Mouse (Mus musculus): ENCODE results near the gene Acyp2. TPM values are rescaled to one million over a fixed set of nuclear protein-coding genes. Genes with fewer than 3 reads are reported as not detected.

Gene Acyp2
- polyA plus RNA-seq, 1 experiment from 2014 or later, result 16.7 TPM

DNA sequence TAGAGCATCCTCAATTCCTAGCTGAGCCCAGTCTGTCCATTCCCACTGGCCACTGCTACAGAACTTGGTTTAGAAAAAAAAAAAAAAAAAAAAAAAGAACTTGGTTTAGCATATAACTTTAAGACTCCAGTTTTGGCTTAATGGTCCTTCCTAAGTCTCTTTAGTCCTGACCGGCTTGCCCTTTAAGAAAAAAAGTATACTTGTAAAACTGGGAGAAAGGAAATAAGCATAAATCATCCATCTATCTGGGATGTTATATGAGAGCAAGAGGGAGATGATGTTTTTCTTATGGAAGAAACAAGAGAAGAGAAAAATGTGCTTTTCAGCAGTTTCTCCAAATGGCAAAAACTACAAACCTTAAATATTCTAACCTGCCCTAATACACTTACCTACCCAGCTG is 89.2 kb downstream of the Acyp2 start:
- H3K4me1 ChIP-seq (ENCODE audit: control insufficient read depth, insufficient read depth, low read length), result no peaks in the 10 kb centered on the region
- H3K36me3 ChIP-seq (ENCODE audit: control insufficient read depth, insufficient read depth, low read length), result no peaks in the 10 kb centered on the region
- ATAC-seq (ENCODE audit: low read depth) (no peak), DNase-seq (ENCODE audit: low spot score) (no peak)
- H3K4me2 ChIP-seq (ENCODE audit: low read depth, low read length), result no peak overlapping the region
- no peaks in the 10 kb centered on the region for H3K27me3 ChIP-seq (replicated peaks; ENCODE audit: control insufficient read depth, insufficient read depth, low read length)
- no peak overlapping the region for H3K4me3 ChIP-seq (ENCODE audit: low read depth, low read length)
- H3K9ac ChIP-seq (ENCODE audit: low read depth, low read length), result no peak overlapping the region
- H3K9me3 ChIP-seq (ENCODE audit: control insufficient read depth, low read length), result no peaks in the 10 kb centered on the region
- 83% methylated on average over 1 of the region's 1 CpGs for WGBS
- no peak overlapping the region for H3K27ac ChIP-seq (replicated peaks; ENCODE audit: low read depth, low read length)

DNA sequence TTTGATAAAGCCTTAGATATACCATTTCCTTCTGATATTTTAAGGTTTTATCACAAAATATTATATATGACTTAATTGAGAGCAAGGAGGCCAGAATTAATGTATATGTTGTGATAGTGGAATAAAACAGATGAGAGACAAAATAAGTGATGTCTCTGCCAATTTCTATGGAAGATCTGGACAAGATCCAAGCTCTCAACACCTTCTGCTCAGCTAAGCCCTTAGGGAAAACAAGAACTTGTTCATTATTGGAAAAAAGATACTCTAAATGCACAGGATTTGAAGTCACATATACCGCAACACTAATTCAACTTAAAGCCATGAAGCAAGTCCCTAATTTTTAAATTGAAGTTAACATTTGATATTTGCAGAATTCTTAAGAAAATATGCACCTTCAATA is 96.0 kb downstream of the Acyp2 start:
- H3K4me1 ChIP-seq (ENCODE audit: control insufficient read depth, insufficient read depth, low read length), result no peaks in the 10 kb centered on the region
- H3K27me3 ChIP-seq (replicated peaks; ENCODE audit: control insufficient read depth, insufficient read depth, low read length), result no peaks in the 10 kb centered on the region
- H3K9ac ChIP-seq (ENCODE audit: low read depth, low read length), result no peak overlapping the region
- 92% methylated on average over 1 of the region's 1 CpGs for WGBS
- no peak overlapping the region for H3K4me3 ChIP-seq (ENCODE audit: low read depth, low read length)
- no peaks in the 10 kb centered on the region for H3K36me3 ChIP-seq (ENCODE audit: control insufficient read depth, insufficient read depth, low read length)
- no peak overlapping the region for H3K27ac ChIP-seq (replicated peaks; ENCODE audit: low read depth, low read length)
- H3K4me2 ChIP-seq (ENCODE audit: low read depth, low read length), result no peak overlapping the region
- no peaks in the 10 kb centered on the region for H3K9me3 ChIP-seq (ENCODE audit: control insufficient read depth, low read length)
- DNase-seq (ENCODE audit: low spot score) (no peak), ATAC-seq (ENCODE audit: low read depth) (no peak)

DNA sequence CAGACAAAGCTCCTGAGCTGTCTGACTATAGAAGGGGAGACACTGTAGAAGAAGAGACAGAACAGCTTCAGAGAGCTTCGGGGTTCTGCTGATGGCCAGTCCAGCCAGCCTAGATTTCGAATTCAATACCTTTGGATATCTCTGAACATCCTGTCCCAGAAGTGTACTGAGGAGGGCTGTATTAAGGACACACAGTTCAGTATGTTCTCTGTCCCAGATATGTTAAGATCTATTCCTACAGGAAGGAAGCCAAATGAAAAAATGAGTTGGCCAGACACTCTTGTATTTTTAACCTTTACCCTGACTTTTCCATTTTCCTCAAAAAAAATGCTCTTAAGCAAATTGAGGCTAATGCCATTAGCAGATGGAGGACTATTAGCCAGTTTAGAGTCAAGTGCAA is 132.3 kb downstream of the Acyp2 start:
- H3K4me1 ChIP-seq (ENCODE audit: control insufficient read depth, insufficient read depth, low read length), result no peaks in the 10 kb centered on the region
- no peak for DNase-seq (ENCODE audit: low spot score)
- no peaks in the 10 kb centered on the region for H3K36me3 ChIP-seq (ENCODE audit: control insufficient read depth, insufficient read depth, low read length)
- H3K27me3 ChIP-seq (replicated peaks; ENCODE audit: control insufficient read depth, insufficient read depth, low read length), result no peaks in the 10 kb centered on the region
- ATAC-seq (ENCODE audit: low read depth), result no peak
- no peak overlapping the region for H3K9ac ChIP-seq (ENCODE audit: low read depth, low read length)
- H3K4me2 ChIP-seq (ENCODE audit: low read depth, low read length), result no peak overlapping the region
- no peaks in the 10 kb centered on the region for H3K9me3 ChIP-seq (ENCODE audit: control insufficient read depth, low read length)
- H3K27ac ChIP-seq (replicated peaks; ENCODE audit: low read depth, low read length), result no peak overlapping the region
- H3K4me3 ChIP-seq (ENCODE audit: low read depth, low read length), result no peak overlapping the region
- 91% methylated on average over 2 of the region's 2 CpGs for WGBS

DNA sequence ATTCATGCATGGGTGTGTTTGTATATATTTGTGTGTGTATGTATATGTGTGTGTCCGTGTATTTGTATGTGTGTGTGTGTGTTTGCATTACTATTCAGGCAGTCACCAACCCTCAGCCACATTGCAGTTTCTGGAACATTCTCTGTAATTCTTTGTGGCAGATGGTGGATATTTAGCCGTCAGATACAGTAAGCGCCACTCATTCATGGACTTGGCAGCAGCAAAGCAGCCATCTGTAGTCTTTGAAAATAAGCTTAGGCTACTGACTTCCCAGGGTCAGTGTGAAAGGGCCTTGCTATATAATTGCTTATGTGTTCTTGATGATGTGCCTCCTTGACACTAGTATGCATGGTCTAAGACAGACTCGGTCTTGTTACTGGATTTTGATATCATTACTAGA is 141.2 kb downstream of the Acyp2 start:
- no peaks in the 10 kb centered on the region for H3K36me3 ChIP-seq (ENCODE audit: control insufficient read depth, insufficient read depth, low read length)
- H3K27me3 ChIP-seq (replicated peaks; ENCODE audit: control insufficient read depth, insufficient read depth, low read length), result no peaks in the 10 kb centered on the region
- no peak for ATAC-seq (ENCODE audit: low read depth)
- H3K9me3 ChIP-seq (ENCODE audit: control insufficient read depth, low read length), result no peaks in the 10 kb centered on the region
- H3K4me1 ChIP-seq (ENCODE audit: control insufficient read depth, insufficient read depth, low read length), result no peaks in the 10 kb centered on the region
- no peak for DNase-seq (ENCODE audit: low spot score)
- no peak overlapping the region for H3K27ac ChIP-seq (replicated peaks; ENCODE audit: low read depth, low read length)
- no peak overlapping the region for H3K9ac ChIP-seq (ENCODE audit: low read depth, low read length)
- H3K4me3 ChIP-seq (ENCODE audit: low read depth, low read length), result no peak overlapping the region
- WGBS, result 84% methylated on average over 4 of the region's 4 CpGs
- H3K4me2 ChIP-seq (ENCODE audit: low read depth, low read length), result no peak overlapping the region

DNA sequence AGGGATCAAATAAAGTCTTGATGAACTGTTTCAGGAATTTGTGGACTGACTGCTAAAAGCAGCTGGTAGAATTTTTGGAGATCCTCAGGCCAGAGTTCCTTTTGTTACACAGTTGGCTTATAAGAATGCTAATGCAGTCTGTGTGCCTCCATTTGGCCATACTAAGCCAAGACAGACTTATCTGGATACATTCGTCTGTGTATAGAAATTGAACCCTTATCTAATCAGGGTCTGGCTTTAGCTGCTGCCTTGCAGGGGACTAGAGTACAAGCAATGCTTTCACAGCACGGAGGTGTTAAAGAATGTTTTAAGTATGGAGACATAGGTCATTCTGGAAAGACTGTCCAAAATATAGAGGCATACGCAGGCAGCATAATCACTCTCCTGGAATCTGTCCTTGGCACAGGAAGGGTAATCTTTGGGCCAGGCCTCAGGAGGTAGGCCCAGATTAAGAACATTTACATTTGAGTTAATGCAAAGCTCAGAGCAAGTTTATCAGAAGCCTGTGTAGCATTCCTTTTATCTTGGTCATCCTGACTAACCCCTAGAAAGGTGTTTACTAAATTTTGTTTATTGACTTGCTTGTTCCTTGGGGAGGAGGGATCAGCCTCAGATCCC is 150.5 kb downstream of the Acyp2 start:
- Histone ChIP-seq H3K9me3 (ENCODE audit: control insufficient read depth, low read length) (peaks cover 4% of the 10 kb centered on the region; the same call in 1 of the 2 replicates), H3K4me2 (ENCODE audit: low read depth, low read length) (no peak overlapping the region), H3K4me3 (ENCODE audit: low read depth, low read length) (no peak overlapping the region), H3K27me3 (replicated peaks; ENCODE audit: control insufficient read depth, insufficient read depth, low read length) (no peaks in the 10 kb centered on the region), H3K9ac (ENCODE audit: low read depth, low read length) (no peak overlapping the region), H3K4me1 (ENCODE audit: control insufficient read depth, insufficient read depth, low read length) (no peaks in the 10 kb centered on the region), H3K27ac (replicated peaks; ENCODE audit: low read depth, low read length) (no peak overlapping the region), H3K36me3 (ENCODE audit: control insufficient read depth, insufficient read depth, low read length) (no peaks in the 10 kb centered on the region)
- ATAC-seq (ENCODE audit: low read depth) (no peak), DNase-seq (ENCODE audit: low spot score) (peak; percentile 24)
- 63% methylated on average over 3 of the region's 3 CpGs for WGBS

DNA sequence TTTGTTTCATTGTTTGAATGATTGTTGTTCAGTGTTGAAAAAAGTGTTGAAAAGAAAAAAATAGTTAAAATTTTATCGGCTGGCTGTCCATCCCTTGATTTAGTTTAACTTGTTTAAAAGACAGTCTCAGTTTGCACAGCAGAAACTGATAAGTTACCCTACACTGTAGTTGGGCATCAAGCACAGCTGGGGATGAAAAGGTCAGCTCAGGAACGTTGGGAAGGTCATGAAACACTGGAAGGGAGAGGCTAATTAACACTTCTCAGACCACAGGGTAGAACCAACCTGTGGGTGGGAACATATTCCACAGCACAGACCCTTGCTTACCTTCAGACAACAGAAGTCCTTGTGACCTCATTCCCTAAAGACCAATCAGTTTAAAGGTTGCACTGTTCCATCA is 152.2 kb downstream of the Acyp2 start:
- no peak overlapping the region for H3K9ac ChIP-seq (ENCODE audit: low read depth, low read length)
- H3K27me3 ChIP-seq (replicated peaks; ENCODE audit: control insufficient read depth, insufficient read depth, low read length), result no peaks in the 10 kb centered on the region
- DNase-seq (ENCODE audit: low spot score), result no peak
- no peak overlapping the region for H3K27ac ChIP-seq (replicated peaks; ENCODE audit: low read depth, low read length)
- H3K9me3 ChIP-seq (ENCODE audit: control insufficient read depth, low read length), result peaks cover 4% of the 10 kb centered on the region; the same call in 1 of the 2 replicates
- no peaks in the 10 kb centered on the region for H3K36me3 ChIP-seq (ENCODE audit: control insufficient read depth, insufficient read depth, low read length)
- H3K4me1 ChIP-seq (ENCODE audit: control insufficient read depth, insufficient read depth, low read length), result no peaks in the 10 kb centered on the region
- 58% methylated on average over 2 of the region's 2 CpGs for WGBS
- no peak for ATAC-seq (ENCODE audit: low read depth)
- H3K4me3 ChIP-seq (ENCODE audit: low read depth, low read length), result no peak overlapping the region
- no peak overlapping the region for H3K4me2 ChIP-seq (ENCODE audit: low read depth, low read length)

DNA sequence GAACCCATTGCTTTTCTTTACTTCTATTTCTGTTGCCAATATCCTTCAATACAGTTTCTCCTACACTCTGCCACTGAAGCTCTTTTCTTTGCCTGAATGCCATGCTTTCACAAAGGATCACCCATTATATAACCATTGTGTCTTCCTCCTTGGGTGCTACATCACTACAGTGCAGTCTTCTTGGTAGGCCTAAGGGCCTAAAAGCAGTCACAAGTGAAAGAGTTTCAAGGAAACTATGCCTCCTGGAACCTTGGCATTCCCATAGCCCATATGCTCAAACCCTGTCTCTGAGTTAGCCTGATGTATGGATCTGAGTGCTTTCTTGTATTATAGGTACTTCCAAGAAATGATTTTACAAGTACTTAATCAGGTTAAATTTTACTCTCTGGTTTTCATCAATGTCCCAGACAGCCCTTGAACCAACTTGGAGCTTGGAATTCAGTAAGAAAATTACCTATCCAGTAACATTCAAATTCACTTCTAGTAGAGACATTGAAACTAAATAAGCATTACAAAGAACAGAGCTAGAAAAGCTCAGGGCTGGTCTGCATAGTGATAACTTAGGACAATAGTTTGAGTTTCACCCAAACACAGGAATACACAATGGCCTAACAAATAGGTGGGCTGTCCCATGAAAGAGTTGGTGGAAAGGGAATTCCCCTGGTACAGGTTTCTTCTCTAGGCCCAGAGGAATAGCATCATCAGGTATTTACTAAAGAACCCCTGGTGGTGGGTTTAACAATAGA is 157.7 kb downstream of the Acyp2 start:
- DNase-seq (ENCODE audit: low spot score) (no peak), ATAC-seq (ENCODE audit: low read depth) (no peak)
- Histone ChIP-seq H3K27me3 (replicated peaks; ENCODE audit: control insufficient read depth, insufficient read depth, low read length) (no peaks in the 10 kb centered on the region), H3K4me3 (ENCODE audit: low read depth, low read length) (no peak overlapping the region), H3K27ac (replicated peaks; ENCODE audit: low read depth, low read length) (no peak overlapping the region), H3K4me1 (ENCODE audit: control insufficient read depth, insufficient read depth, low read length) (no peaks in the 10 kb centered on the region), H3K9ac (ENCODE audit: low read depth, low read length) (no peak overlapping the region), H3K4me2 (ENCODE audit: low read depth, low read length) (no peak overlapping the region), H3K36me3 (ENCODE audit: control insufficient read depth, insufficient read depth, low read length) (no peaks in the 10 kb centered on the region), H3K9me3 (ENCODE audit: control insufficient read depth, low read length) (no peaks in the 10 kb centered on the region)

DNA sequence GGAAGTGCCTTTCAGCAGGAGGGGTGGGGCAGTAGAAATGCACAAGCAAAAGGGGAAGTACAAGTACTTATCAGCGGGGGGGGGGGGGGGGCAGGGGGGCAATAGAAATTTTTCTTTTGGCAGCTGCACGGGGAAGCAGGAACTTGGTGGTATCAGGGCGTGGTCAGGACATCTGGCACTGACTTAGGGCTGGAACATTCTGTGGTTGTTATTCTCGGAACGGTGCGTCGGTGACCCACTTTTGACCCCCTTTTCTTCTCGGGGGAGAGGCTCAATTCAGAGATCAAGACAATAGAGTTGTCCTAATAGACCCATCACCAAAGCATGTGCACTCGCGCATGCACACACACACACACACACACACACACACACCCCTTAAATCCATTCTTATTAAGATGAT is 161.2 kb downstream of the Acyp2 start:
- Histone ChIP-seq H3K4me3 (ENCODE audit: low read depth, low read length) (no peak overlapping the region), H3K27me3 (replicated peaks; ENCODE audit: control insufficient read depth, insufficient read depth, low read length) (no peaks in the 10 kb centered on the region), H3K4me2 (ENCODE audit: low read depth, low read length) (no peak overlapping the region), H3K9ac (ENCODE audit: low read depth, low read length) (no peak overlapping the region), H3K36me3 (ENCODE audit: control insufficient read depth, insufficient read depth, low read length) (no peaks in the 10 kb centered on the region), H3K9me3 (ENCODE audit: control insufficient read depth, low read length) (no peaks in the 10 kb centered on the region), H3K27ac (replicated peaks; ENCODE audit: low read depth, low read length) (no peak overlapping the region), H3K4me1 (ENCODE audit: control insufficient read depth, insufficient read depth, low read length) (no peaks in the 10 kb centered on the region)
- 78% methylated on average over 9 of the region's 10 CpGs for WGBS
- no peak for DNase-seq (ENCODE audit: low spot score)
- no peak for ATAC-seq (ENCODE audit: low read depth)

DNA sequence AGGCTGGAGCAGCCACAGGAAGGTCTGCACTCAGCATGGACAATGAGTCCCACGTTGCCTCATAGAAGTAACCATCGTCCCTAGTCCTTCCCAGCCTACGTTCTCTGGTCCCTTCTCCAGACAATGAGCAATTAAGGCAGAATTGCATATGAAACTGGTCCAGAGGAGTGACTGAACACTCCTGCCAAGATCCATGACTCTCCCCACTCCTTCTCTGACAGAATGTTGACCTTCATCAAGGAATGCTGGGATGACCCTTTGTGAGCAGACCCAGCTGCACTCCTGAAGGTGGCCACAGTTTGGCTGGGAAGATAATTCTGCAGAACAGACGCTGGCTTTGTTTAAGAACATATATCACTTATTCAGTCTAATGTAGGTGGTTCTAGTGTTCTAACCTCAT is 166.1 kb downstream of the Acyp2 start:
- Histone ChIP-seq H3K4me3 (ENCODE audit: low read depth, low read length) (no peak overlapping the region), H3K4me2 (ENCODE audit: low read depth, low read length) (no peak overlapping the region), H3K36me3 (ENCODE audit: control insufficient read depth, insufficient read depth, low read length) (no peaks in the 10 kb centered on the region), H3K27me3 (replicated peaks; ENCODE audit: control insufficient read depth, insufficient read depth, low read length) (no peaks in the 10 kb centered on the region), H3K27ac (replicated peaks; ENCODE audit: low read depth, low read length) (no peak overlapping the region), H3K9me3 (ENCODE audit: control insufficient read depth, low read length) (no peaks in the 10 kb centered on the region), H3K9ac (ENCODE audit: low read depth, low read length) (no peak overlapping the region), H3K4me1 (ENCODE audit: control insufficient read depth, insufficient read depth, low read length) (no peaks in the 10 kb centered on the region)
- ATAC-seq (ENCODE audit: low read depth) (no peak), DNase-seq (ENCODE audit: low spot score) (no peak)
- WGBS, result 90% methylated on average over 4 of the region's 4 CpGs
